Mouse (Mus musculus) cerebellum, adult 2 months (tissue): Measurements from ENCODE around the gene Stim2.

Experiments used
- CTCF ChIP-seq: fragments of 200-500 bp; IDR thresholded peaks from 2 replicates; pipeline ENCODE4 v1.5.1; 2011; ENCODE audit warnings: low read depth, mild to moderate bottlenecking, control low read depth, low read length, moderate library complexity, borderline replicate concordance; ENCODE audit not compliant: insufficient read depth
- POLR2A ChIP-seq: fragments of 200-500 bp; IDR thresholded peaks from 2 replicates; pipeline ENCODE4 v1.6.1; 2011; ENCODE audit warnings: low read length, control low read depth, borderline replicate concordance; ENCODE audit not compliant: insufficient read depth

DNA sequence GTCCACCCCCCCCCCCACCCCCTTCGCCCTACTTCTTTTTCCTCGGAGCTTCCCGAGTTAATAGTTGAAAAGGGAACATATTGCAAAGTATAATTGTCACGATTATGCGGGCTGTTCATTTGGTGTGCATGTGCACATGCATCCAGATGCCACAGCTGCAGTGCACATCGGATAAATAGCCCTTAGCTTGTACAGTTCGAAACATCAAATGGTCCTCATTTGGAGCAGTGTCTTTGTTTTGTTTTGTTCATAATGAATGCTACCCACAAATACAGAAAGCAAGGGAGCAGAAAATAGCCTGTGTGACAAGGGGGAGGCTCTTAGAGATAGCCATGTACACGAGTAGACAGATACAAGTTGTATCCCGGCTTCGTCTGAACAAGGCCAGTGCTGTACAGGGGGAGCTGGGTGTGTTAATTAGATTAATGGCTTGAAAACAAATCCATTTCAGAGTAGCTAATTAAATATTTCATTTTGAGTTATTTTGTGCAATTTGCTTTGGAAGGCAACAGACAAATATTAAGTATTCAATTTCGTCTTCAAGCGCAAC lies 157.0 kb downstream of the Stim2 start:
- TF ChIP-seq CTCF (no peak), POLR2A (no peak)
